Mouse (Mus musculus) cerebellum, adult 2 months (tissue): ENCODE data around the gene Foxp1. TPM values are rescaled to one million over a fixed set of nuclear protein-coding genes. Genes with fewer than 3 reads are reported as not detected.

Experiments used
- DNase-seq, 2 experiments: peaks; one replicate each; pipeline ENCODE4 v3.0.0; 2021
- H3K27ac ChIP-seq: fragments of 200-500 bp; 2 replicates; pipeline ENCODE4 v1.5.1; 2012; ENCODE audit warnings: low read length, control low read depth, inconsistent platforms; ENCODE audit not compliant: insufficient read depth
- H3K27me3 ChIP-seq: fragments of 200-500 bp; 2 replicates; pipeline ENCODE4 v1.6.1; 2012; ENCODE audit warnings: inconsistent platforms, mild to moderate bottlenecking, low read length, moderate library complexity; ENCODE audit not compliant: control insufficient read depth, insufficient read depth
- H3K4me1 ChIP-seq: fragments of 200-500 bp; 2 replicates; pipeline ENCODE4 v1.6.1; 2011; ENCODE audit warnings: low read length; ENCODE audit not compliant: control insufficient read depth, insufficient read depth
- H3K4me3 ChIP-seq: fragments of 200-500 bp; replicated peaks from 2 replicates; pipeline ENCODE3; 2011; ENCODE audit warnings: mild to moderate bottlenecking, low read depth, low read length, control low read depth; ENCODE audit not compliant: insufficient read depth
- CTCF ChIP-seq: fragments of 200-500 bp; IDR thresholded peaks from 2 replicates; pipeline ENCODE4 v1.5.1; 2011; ENCODE audit warnings: low read depth, mild to moderate bottlenecking, control low read depth, low read length, moderate library complexity, borderline replicate concordance; ENCODE audit not compliant: insufficient read depth
- POLR2A ChIP-seq: fragments of 200-500 bp; IDR thresholded peaks from 2 replicates; pipeline ENCODE4 v1.6.1; 2011; ENCODE audit warnings: low read length, control low read depth, borderline replicate concordance; ENCODE audit not compliant: insufficient read depth
- WGBS: fragments of 180-500 bp; shearing (Covaris S2); methylation state at CpG from one replicate; pipeline ENCODE4 v1.1.7; 2018; 5-methylcytosine and 5-hydroxymethylcytosine counted together
- polyA plus RNA-seq: library from polyadenylated mRNA; depleted of rRNA; stranded (reverse); fragments of >200 nt; gene quantifications from 2 replicates; pipeline ENCODE4 v1.2.3, GENCODE M21; 2012

Gene Foxp1
- polyA plus RNA-seq, 1 experiment, result 21.0 TPM

GRCm38 (mm10) chr6:99519052-99519451 is 3.5 kb downstream of the Foxp1 start:
- no peak for TF ChIP-seq POLR2A
- TF ChIP-seq CTCF, result no peak
- Histone ChIP-seq H3K4me1 (no peaks in the 10 kb centered on the region), H3K4me3 (no peak overlapping the region), H3K27me3 (no peaks in the 10 kb centered on the region), H3K27ac (no peak overlapping the region)
- no peak for DNase-seq
- WGBS, result 95% methylated on average over 4 of the region's 4 CpGs

- 96% methylated on average over 7 of the region's 7 CpGs for WGBS
- Histone ChIP-seq H3K4me3 (no peak overlapping the region), H3K27me3 (no peaks in the 10 kb centered on the region), H3K27ac (no peak overlapping the region), H3K4me1 (no peaks in the 10 kb centered on the region)
- TF ChIP-seq POLR2A (no peak), CTCF (no peak)
- DNase-seq, result no peak
Measured at GRCm38 (mm10) chr6:99515667-99516199, 6.8 kb downstream of the Foxp1 start.

- Histone ChIP-seq H3K27me3 (no peaks in the 10 kb centered on the region), H3K4me1 (peaks cover 5% of the 10 kb centered on the region; the same call in 1 of the 2 replicates), H3K27ac (no peak overlapping the region), H3K4me3 (no peak overlapping the region)
- TF ChIP-seq POLR2A (no peak), CTCF (no peak)
- 92% methylated on average over 6 of the region's 6 CpGs for WGBS
- DNase-seq, result no peak
Measured at GRCm38 (mm10) chr6:99511862-99512261, 10.7 kb downstream of the Foxp1 start.

DNA sequence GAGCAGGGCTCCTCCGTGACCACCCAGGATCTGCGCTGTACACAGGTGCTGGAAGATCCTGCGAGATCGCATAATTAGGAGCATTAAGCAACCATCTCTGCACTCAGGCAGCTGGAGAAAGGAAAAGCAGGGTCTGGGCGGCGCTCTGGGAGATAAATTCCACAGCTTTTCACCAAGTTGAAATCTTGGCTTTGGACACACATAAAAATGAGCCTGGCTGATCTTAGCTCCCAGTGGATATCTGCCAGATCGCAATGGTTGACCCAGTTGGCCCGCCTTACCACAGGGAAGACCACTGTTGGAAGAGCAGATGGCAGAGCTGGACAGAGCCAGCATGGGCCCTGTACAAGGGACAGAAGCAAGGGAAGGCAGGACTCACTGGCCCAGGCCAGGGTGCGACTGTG is 13.3 kb downstream of the Foxp1 start:
- WGBS, result 9% methylated on average over 9 of the region's 9 CpGs
- DNase-seq, result peak; percentile 86 to 93
- Histone ChIP-seq H3K4me1 (peaks cover 5% of the 10 kb centered on the region; the same call in 1 of the 2 replicates), H3K4me3 (peak overlapping the region; percentile 12), H3K27me3 (no peaks in the 10 kb centered on the region), H3K27ac (no peak overlapping the region)
- TF ChIP-seq CTCF, result no peak
- TF ChIP-seq POLR2A, result no peak

GRCm38 (mm10) chr6:99506816-99507215 is 15.7 kb downstream of the Foxp1 start:
- H3K27ac ChIP-seq, result no peak overlapping the region
- 95% methylated on average over 6 of the region's 6 CpGs for WGBS
- peaks cover 5% of the 10 kb centered on the region for H3K4me1 ChIP-seq
- DNase-seq, result no peak
- no peak overlapping the region for H3K4me3 ChIP-seq
- TF ChIP-seq CTCF, result no peak
- no peak for TF ChIP-seq POLR2A
- H3K27me3 ChIP-seq, result no peaks in the 10 kb centered on the region

- H3K4me1 ChIP-seq, result no peaks in the 10 kb centered on the region; the same call in 1 of the 2 replicates
- WGBS, result 91% methylated on average over 1 of the region's 1 CpGs
- DNase-seq, result no peak
- no peaks in the 10 kb centered on the region for H3K27me3 ChIP-seq
- no peak overlapping the region for H3K27ac ChIP-seq
- H3K4me3 ChIP-seq, result no peak overlapping the region
- TF ChIP-seq POLR2A (no peak), CTCF (no peak)
Measured at GRCm38 (mm10) chr6:99503741-99504140, 18.8 kb downstream of the Foxp1 start.

- no peaks in the 10 kb centered on the region for H3K27me3 ChIP-seq
- WGBS, result 94% methylated on average over 2 of the region's 2 CpGs
Measured at GRCm38 (mm10) chr6:99502727-99503126, 19.8 kb downstream of the Foxp1 start.

GRCm38 (mm10) chr6:99502314-99502713 is 20.2 kb downstream of the Foxp1 start:
- no peak for DNase-seq
- H3K27ac ChIP-seq, result no peak overlapping the region
- TF ChIP-seq CTCF (no peak), POLR2A (no peak)
- no peaks in the 10 kb centered on the region; the same call in 1 of the 2 replicates for H3K4me1 ChIP-seq
- 94% methylated on average over 6 of the region's 6 CpGs for whole genome bisulfite sequencing
- H3K4me3 ChIP-seq, result no peak overlapping the region
- H3K27me3 ChIP-seq, result no peaks in the 10 kb centered on the region

More at GRCm38 (mm10) chr6:99502727-99503126, 19.8 kb downstream of the Foxp1 start:
- no peak for DNase-seq
- TF ChIP-seq CTCF (no peak), POLR2A (no peak)
- H3K4me3 ChIP-seq, result no peak overlapping the region
- no peak overlapping the region for H3K27ac ChIP-seq
- H3K4me1 ChIP-seq, result no peaks in the 10 kb centered on the region; the same call in 1 of the 2 replicates
